Mouse (Mus musculus) midbrain, postnatal 0 days (tissue): Measurements from ENCODE around the gene Lgals12. TPM values are rescaled to one million over a fixed set of nuclear protein-coding genes. Genes with fewer than 3 reads are reported as not detected.

Source experiments
- ATAC-seq: fragments of 200-750 bp; cut with Nextera tagmentation; 2 replicates; pipeline ENCODE4 v1.8.0; 2017; ENCODE audit warnings: moderate number of reproducible peaks, mild to moderate bottlenecking, moderate TSS enrichment, moderate library complexity; ENCODE audit not compliant: low FRiP score
- DNase-seq: peaks from one replicate; pipeline ENCODE4 v3.0.0-alpha.2; 2015; ENCODE audit warnings: low spot score
- H3K27ac ChIP-seq: fragments of 300-500 bp; sonication (generic); 2 replicates; pipeline ENCODE4 v1.5.1; 2014; ENCODE audit warnings: low read depth, mild to moderate bottlenecking, low read length, mixed read lengths
- H3K27me3 ChIP-seq: fragments of 300-500 bp; sonication (generic); 2 replicates; pipeline ENCODE4 v1.6.1; 2014; ENCODE audit warnings: low read length, control low read depth, mixed read lengths; ENCODE audit not compliant: insufficient read depth
- H3K36me3 ChIP-seq: fragments of 300-500 bp; sonication (generic); 2 replicates; pipeline ENCODE4 v1.6.1; 2014; ENCODE audit warnings: low read length, control low read depth, mixed read lengths; ENCODE audit not compliant: insufficient read depth
- H3K4me1 ChIP-seq: fragments of 300-500 bp; sonication (generic); 2 replicates; pipeline ENCODE4 v1.6.1; 2014; ENCODE audit warnings: mild to moderate bottlenecking, control low read depth, antibody characterized with exemption, low read length, mixed read lengths; ENCODE audit not compliant: insufficient read depth
- H3K4me2 ChIP-seq: fragments of 300-500 bp; sonication (generic); 2 replicates; pipeline ENCODE4 v1.6.1; 2014; ENCODE audit warnings: low read depth, mild to moderate bottlenecking, low read length, mixed read lengths; ENCODE audit not compliant: poor library complexity, severe bottlenecking
- H3K4me3 ChIP-seq: fragments of 300-500 bp; sonication (generic); 2 replicates; pipeline ENCODE4 v1.5.1; 2014; ENCODE audit warnings: low read depth, mild to moderate bottlenecking, low read length, moderate library complexity
- H3K9ac ChIP-seq: fragments of 300-500 bp; sonication (generic); replicated peaks from 2 replicates; pipeline ENCODE4 v1.6.1; 2014; ENCODE audit warnings: mild to moderate bottlenecking, low read length, moderate library complexity, mixed read lengths; ENCODE audit not compliant: poor library complexity, severe bottlenecking
- H3K9me3 ChIP-seq: fragments of 300-500 bp; sonication (generic); 2 replicates; pipeline ENCODE4 v1.6.1; 2016; ENCODE audit warnings: low read length, control low read depth
- CTCF ChIP-seq: IDR thresholded peaks from 2 replicates; pipeline ENCODE4 v1.5.1; 2016; ENCODE audit warnings: antibody characterized with exemption, mild to moderate bottlenecking
- WGBS: fragments of 180-500 bp; shearing (Covaris S2); extraction: QIAGEN DNeasy Blood & Tissue Kit; methylation state at CpG from one replicate; pipeline ENCODE4 v1.1.7; 2014; 5-methylcytosine and 5-hydroxymethylcytosine counted together
- polyA plus RNA-seq: library from polyadenylated mRNA; unstranded; fragments of >200 nt; fragmentation: Nextera tagmentation; extraction: Ambion mirVana; gene quantifications from 2 replicates; pipeline ENCODE4 v1.2.1, GENCODE M21; 2015
- total RNA-seq: library from RNA; depleted of rRNA; stranded (reverse); fragments of >200 nt; gene quantifications from 2 replicates; pipeline ENCODE4 v1.2.3, GENCODE M21; 2014

Gene Lgals12
- total and polyA plus RNA-seq, 2 experiments from 2014 or later, result 0.16 to 0.17 TPM

GRCm38 (mm10) chr19:7616231-7616930 is 9.4 kb upstream of the Lgals12 start:
- Histone ChIP-seq H3K9me3 (no peaks in the 10 kb centered on the region), H3K27ac (no peak overlapping the region), H3K4me1 (0 out of 2 replicates have a peak, but pooled peaks cover 3% of the 10 kb centered on the region), H3K4me3 (no peak overlapping the region), H3K4me2 (no peak overlapping the region), H3K27me3 (no peaks in the 10 kb centered on the region), H3K36me3 (no peaks in the 10 kb centered on the region), H3K9ac (no peak overlapping the region)
- ATAC-seq (no peak), DNase-seq (no peak)
- 73% methylated on average over 5 of the region's 5 CpGs for WGBS
- no peak for TF ChIP-seq CTCF

GRCm38 (mm10) chr19:7613151-7613550 is 6.2 kb upstream of the Lgals12 start:
- Histone ChIP-seq H3K4me3 (no peak overlapping the region), H3K4me1 (0 out of 2 replicates have a peak, but pooled peaks cover 3% of the 10 kb centered on the region), H3K9ac (no peak overlapping the region), H3K9me3 (no peaks in the 10 kb centered on the region), H3K4me2 (no peak overlapping the region), H3K27me3 (no peaks in the 10 kb centered on the region), H3K27ac (no peak overlapping the region), H3K36me3 (no peaks in the 10 kb centered on the region)
- DNase-seq (no peak), ATAC-seq (no peak)
- TF ChIP-seq CTCF, result no peak
- WGBS, result 83% methylated on average over 7 of the region's 7 CpGs

DNA sequence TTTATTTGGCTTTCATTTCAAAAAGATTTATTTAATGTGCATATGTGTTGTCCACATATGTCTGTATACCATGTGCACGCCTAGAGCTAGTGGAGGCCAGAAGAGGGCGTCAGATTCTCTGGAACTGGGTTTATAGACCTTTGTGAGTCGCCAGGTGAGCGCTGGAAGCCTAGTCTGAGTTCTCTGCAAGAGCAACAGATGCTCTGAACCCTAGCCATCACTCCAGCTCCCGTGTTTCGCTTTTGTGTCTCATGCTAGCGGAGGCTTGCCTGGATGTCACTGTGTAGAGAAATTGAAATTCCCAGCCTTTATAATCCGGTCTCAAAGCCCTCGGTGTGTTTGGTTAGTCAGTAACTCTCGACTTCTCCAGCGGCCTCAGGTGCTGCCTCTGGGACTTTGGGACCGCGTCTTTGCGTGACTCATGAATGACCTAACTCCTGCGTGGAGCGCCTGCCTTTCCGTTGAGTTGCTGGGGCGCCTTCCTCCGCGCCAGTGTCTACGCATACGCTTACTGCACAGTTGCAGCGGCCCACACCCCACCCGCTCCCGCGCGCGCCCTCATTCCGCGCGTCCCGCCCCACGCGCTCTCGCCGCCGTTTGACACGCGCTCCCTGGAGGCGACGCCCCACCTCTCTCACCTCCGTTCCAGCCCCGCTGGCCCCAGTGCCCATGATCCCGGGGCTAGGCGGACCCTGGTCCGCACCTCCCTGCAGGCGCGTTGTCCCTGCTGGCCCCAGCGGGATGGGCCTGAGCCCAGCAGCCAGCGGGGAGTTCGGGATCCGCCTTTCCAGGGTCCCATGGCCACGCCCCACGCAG is 5.2 kb upstream of the Lgals12 start, which contains the start of gene Hrasls5:
Gene Hrasls5, plus strand, starts transcription at position 600 of the 816 bp plus-strand sequence.
- DNase-seq (peak; percentile 28), ATAC-seq (peak; percentile 78)
- Histone ChIP-seq H3K27ac (no peak within 1 kb of the TSS), H3K36me3 (no peaks in the 10 kb centered on the region), H3K4me2 (peak within 1 kb of the TSS; percentile 94), H3K9ac (peak within 1 kb of the TSS; percentile 50; the same call in 1 of the 2 replicates), H3K9me3 (no peaks in the 10 kb centered on the region), H3K27me3 (no peaks in the 10 kb centered on the region), H3K4me3 (peak within 1 kb of the TSS; percentile 46), H3K4me1 (peaks cover 4% of the 10 kb centered on the region; the same call in 1 of the 2 replicates)
- WGBS, result 1% methylated on average over 54 of the region's 54 CpGs
- peak; percentile 50 for TF ChIP-seq CTCF

DNA sequence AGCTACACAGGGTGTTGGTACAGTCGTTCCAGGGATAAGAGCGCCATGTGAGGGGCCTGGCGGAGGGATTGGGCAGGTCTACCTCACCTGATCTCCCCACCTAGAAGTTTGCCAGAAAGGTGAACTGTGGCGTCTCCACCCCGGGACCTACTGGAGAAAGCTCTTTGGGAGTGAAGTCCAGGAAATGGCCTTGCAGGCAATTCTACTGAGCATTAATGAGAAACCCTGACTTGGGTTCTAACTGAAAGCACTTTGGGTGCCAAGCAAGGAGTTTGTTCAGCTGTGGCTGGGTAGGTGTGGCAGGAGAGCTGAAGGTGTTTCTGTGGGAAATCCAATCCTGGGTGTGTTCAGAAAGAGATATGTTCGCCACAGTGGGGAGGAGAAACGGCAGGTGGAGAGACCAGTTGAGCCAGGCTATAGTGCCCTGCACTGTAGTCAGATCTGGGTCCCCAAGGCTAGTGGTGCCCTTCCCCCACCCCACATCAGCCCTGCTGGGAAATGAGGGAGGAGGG is 753 bp upstream of the Lgals12 start:
- DNase-seq (no peak), ATAC-seq (no peak)
- Histone ChIP-seq H3K4me1 (peaks cover 13% of the 10 kb centered on the region), H3K9ac (no peak overlapping the region), H3K9me3 (no peaks in the 10 kb centered on the region), H3K4me2 (no peak overlapping the region), H3K4me3 (no peak overlapping the region), H3K27ac (no peak overlapping the region), H3K36me3 (no peaks in the 10 kb centered on the region), H3K27me3 (no peaks in the 10 kb centered on the region)
- no peak for TF ChIP-seq CTCF
- 79% methylated on average over 7 of the region's 7 CpGs for WGBS

DNA sequence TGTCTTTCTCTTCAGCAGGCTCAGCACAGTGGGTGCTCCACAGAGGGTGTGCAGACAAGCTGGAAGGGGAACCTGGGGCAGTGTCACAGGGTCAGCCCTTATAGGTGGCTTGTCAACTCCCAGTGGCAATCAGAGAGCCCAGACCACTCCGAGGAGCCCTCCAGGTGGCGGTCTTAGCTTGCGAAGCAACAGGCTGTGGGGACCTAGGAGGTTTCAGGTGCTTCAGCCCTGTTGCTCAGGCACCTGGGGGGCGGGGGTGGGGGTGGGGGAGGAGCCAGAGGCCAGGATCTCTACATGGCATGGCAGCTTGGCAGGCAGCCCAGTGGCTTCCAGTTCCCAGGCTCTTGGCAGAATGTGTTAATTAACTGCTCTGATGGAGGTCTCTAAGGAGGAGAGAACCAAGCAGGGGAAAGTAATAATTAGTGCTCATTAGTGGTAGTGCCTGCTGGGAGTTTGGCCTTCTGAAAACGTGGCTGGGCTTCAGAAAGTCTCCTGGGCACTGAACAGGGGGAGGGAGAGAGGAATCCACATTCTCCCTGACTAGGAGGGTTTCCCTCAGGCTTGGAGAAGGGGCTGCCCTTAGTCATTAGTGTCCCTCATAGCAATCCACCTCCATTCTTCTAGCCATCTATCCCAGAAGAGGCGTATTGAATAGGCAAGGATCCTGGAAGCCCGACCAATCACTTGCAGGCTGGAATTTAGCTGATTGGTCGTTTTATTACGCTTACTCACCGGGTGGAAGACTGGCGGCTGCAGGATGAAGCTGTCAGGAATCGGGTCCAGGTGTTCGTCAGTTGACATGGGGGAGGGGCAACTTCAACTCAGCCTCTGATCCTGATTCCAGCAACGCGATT is 836 bp downstream of the Lgals12 start:
- Histone ChIP-seq H3K27me3 (no peaks in the 10 kb centered on the region), H3K27ac (peak overlapping the region; percentile 38), H3K36me3 (no peaks in the 10 kb centered on the region), H3K4me3 (peak overlapping the region; percentile 36), H3K4me1 (peaks cover 11% of the 10 kb centered on the region), H3K9ac (0 out of 2 replicates have a peak overlapping the region, but pooled peaks have one; percentile 46), H3K4me2 (peak overlapping the region; percentile 81), H3K9me3 (no peaks in the 10 kb centered on the region)
- TF ChIP-seq CTCF, result peak; percentile 21; the same call in 1 of the 2 replicates
- DNase-seq (peak; percentile 91), ATAC-seq (peak; percentile 81)
- WGBS, result 3% methylated on average over 15 of the region's 15 CpGs
